Mouse (Mus musculus) kidney, postnatal 14 days (tissue): Measurements from ENCODE around the gene Dusp14.
A peak's percentile ranks its signal among the peaks of the same experiment; 100 is the strongest.

Experiments used
- DNase-seq: peaks from one replicate; pipeline ENCODE4 v3.0.0; 2022; ENCODE audit warnings: mixed read lengths

The Dusp14 gene

DNA sequence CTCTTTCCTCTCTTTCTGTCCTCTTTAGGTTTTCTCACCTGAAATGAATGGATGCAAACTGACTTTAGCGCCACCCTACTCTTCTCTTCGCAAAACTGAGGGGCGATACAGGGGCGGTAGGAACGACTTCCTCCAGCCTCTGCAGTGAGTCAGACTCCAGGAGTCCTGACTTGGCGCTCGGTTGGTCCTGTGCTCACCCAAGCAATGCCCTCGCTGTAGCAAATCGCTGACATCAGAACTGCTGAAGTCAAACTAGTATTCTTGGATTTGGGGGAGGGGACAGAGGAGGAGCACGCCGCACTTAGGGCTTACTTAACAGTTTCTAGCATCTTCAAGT, at the start of gene Dusp14:
Gene Dusp14 (minus strand): TSS at position 228 of the 337 bp plus-strand sequence.
- DNase-seq = peak; percentile 63

DNA sequence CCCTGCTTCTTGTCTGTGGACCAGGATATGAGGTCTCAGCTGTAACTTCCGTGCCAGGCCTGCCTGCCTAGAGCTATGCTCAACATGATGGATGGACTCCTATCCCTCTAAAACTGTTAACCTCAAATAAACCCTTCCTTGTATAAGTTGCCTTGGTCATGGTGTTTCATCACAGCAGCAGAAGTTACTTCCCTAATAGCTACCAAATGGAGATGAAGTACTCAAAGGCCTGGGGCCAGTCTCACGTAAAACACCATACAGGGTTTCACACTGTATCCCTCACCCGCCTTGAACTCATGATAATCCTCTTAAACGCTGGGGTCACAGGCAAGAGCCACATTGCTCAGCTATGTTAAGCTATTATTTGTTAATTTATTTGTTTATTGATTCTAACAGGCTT, 48.4 kb upstream of the Dusp14 start:
- DNase-seq = no peak

DNA sequence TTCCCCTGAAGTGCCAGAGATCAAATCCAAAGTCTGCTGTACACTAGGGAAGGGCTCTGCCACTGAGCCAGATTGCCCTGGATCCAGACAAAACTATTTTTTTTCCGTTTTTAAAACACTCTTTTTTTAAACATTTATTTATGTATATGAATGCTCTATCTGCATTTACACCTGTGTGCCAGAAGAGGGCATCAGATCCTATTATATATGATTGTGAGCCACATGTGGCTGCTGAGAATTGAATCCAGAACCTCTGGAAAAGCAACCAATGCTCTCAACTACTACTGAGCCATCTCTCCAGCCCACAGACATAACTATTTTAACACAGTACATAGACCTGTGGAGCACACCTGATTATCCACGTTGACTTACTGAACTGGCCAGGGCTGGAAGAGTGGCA, 47.2 kb upstream of the Dusp14 start:
- no peak for DNase-seq

DNA sequence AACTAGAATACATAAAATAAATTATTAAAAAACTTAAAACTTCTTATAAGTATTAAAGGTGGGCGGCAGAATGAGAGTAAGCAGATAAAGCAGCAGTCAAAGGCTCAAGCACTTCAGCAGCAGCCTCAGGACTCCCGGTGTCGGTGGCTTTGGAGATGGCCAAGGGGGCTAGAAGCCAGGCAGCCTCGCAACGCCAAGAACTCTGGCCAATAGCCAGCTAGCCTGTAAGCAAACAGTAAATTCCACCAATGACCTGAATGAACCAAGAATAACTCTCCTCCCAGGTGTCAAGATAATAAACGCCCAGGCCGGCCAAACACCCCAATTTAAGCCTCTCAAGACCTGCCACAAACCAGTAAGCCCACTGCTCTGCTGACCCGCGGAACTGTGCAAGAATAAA, 46.6 kb upstream of the Dusp14 start:
- no peak for DNase-seq

DNA sequence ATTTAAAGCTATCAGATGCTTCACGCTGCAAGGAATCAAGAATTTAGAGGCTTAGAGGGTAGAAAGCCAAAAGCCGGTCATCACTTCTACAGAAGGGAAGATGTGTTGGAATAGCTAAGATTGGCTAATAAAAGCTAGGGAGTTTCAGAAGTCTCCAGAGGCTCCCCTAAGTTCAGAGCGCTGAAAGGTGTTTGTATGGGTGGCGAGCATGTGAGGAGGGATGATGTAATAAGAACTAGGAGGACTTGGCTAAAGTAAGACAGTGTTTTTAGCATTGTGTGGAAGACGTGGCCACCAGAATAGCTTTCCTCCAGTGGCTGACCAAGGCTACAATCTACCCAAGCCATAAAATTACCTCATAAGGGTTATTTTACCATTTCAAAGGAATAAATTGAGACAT, 44.6 kb upstream of the Dusp14 start:
- no peak for DNase-seq

DNA sequence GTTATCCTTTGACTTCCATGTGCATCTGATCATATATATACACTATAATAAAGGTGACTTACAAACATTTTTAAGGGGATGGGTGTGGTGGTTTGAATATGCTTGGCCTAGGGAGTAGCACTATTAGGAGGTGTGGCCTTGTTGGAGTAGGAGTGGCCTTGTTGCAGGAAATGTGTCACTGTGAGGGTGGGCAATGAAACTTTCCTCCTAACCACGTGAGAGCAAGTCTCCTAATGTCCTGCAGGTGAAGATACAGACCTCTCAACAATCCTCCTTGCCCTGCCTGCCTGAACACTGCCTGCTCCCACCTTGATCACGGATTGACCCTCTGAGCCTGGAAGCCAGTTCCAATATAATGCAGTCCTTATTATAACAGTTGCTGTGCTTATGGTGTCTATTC, 38.1 kb upstream of the Dusp14 start:
- DNase-seq = no peak

DNA sequence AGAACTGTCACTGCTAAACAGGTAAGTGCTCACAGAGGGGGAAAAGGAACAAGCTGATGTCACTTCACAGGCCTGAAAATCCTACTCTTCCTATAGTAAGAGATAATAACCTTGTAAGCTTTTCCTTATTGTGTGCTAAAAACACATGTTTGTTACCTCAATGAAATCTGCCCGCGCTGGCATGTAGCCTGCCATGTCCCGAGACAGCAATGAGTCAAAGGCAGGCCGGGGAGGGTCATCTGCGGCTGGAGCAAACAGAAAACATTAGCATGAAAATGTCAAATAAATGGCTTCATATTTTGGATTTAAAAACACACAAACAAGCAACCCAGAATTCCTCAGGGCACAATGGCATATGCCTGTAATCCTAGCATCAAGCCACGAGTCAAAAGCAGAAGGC, 35.0 kb upstream of the Dusp14 start:
- DNase-seq = no peak

DNA sequence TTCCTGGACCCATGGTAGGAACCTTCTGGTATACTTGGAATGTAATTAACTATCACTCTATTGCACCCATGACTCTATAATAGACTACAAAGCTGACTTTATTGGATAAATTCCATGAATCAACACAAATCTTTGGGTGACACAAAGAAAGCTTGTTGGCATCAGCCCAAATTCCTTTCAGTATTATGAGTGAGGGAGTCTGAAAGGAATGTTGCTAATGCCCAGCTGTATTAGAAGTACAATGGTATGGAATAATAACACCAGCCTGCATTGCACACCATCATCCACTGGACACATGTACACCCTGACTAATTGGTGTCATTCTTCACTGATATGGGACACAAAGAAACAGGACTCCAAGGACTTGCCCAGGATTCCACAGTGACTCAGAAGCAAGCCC, 32.1 kb upstream of the Dusp14 start:
- no peak for DNase-seq

DNA sequence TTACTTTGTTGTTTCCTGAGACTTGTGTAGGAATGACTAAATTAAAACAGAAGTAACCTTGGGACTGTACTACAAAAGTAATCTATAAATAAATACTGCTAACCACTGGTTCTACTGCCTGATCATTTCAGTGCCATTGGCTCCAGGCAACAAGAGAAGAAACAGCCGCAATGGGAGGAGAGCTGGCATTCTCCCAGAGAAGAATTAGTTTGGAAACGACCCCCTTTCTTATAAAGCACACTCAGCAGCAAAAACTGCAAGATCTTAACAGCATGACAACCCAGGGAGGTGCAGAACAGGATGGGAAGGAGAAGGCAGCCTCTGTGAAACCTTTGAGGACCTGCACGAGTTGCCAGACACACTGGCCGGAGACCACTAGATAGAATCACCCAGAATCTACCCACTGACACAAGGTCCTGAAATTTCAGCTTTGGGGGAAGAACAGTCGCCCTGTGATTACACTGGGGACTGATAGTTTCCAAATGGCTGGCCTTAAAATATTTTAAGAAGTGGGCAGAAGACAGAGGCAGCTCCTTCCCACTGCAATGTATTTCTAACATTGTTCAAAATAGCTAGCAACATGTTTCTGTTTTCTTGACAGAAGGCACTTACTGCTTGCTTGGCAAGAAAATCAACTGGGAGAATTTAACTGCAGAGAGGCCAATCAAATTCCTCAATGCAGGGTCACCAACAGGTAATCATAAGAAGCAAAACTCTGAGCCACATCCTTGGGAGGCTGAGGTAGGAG, 28.4 kb upstream of the Dusp14 start:
- DNase-seq = no peak

DNA sequence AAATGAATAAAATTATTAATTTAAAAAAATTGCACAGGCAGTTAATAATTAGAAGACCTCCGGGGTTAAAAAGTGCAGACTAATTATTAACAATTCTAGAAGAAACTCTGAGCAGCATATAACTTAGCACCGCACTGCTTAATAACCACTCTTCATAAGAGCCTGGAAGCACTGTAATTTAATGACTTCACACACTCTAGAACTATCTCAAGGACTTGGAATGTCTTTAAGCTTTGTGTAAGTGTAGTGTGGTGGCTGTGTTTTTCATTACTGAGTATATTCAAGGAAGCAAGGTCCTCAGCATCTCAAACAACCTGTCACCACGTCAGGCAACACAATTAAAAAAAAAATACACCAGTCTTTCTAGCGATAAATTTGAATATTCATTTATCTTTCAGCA, 26.0 kb upstream of the Dusp14 start:
- no peak for DNase-seq

DNA sequence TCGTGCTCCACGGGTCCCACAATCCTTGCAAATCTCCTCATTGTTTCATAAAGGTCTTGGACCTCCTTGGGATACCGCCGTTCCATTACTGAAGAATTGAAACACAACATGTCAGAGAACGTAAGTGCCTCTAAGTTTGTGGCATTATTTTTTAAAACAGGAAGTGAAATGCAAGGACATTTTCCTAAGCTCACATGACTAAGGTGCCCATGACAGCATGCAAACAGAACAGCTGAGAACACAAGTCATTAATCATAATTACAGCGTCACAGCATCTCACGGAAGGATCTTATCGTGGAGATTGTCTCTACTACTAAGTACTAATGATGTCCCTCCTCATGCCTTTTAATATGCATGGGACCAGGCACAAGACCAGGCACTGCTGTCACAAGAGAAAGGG, 21.5 kb upstream of the Dusp14 start:
- DNase-seq = no peak

DNA sequence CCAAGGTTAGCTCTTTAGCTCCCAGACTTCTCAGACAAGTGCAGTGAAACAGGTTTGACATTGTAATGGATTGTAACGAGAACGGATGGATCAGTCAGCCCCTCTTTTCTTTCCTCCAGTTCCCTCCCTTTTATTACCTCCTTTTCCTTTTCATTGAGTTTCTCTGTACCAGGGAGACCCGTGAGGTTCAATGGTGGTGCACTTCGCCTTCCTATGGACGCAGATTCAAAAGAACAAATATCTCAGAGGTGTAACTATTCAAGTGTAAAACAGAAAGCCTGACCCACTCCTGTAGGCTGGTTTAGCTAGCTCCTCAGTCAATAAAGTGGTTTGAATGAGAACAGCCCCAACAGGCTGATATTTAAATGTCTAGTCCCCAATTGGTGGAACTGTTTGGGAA, 12.8 kb upstream of the Dusp14 start:
- DNase-seq = no peak

DNA sequence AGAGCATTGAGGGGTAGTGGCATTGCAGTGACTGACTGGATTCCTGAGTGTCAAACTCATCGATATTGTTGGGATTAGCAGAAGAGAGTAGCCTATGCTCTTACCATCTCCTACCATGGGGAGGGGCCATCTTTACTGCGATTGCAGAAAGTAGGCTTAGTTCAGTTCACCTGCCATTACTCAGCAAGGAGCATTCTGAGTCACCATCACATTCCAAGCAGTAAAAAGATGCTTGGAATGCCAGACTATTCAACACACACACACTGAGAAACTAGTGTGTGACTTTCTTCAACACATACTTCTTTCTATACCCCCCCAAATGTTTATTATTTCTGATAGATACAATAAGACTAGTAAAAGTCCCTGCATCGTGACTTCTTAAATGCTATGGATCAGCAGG, 11.3 kb upstream of the Dusp14 start:
- DNase-seq = no peak

DNA sequence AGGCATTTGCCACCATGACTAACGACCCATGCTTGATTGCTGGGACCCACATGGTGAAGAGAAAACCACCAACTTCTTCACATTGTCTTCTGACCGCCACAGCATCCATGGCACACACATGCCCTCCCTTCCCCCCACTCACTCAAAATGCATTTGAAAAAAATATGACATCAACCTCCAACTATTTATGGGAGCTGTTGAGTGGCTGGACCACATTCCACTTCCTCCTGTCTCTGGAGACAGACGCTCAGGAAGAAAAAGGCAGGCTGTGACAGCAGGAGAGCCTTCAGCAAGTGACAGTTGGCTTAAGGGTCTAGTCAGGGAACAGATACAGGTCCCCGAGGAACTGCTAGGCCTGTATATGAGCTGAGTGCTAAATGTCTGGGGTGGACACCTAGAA, 10.8 kb upstream of the Dusp14 start:
- no peak for DNase-seq

DNA sequence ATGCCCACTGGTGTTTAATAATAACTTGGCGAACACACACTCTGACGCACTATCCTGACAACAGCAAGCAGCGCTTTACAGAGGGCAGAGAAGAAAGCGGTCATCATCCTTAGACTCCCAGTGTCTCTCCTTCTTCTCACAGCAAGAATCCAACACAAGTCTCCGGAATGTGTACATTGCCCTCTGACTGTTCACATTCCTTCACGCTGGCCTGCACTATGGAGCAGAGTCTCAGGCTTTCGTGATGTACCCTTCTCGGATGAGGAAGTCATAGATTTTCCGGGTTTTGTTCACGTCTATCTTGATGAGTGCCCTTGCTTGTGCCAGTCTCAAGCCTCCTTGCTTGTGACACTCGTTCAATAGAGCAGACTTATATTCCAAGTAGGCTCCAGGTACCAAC, 10.3 kb upstream of the Dusp14 start:
- DNase-seq = peak; percentile 49

DNA sequence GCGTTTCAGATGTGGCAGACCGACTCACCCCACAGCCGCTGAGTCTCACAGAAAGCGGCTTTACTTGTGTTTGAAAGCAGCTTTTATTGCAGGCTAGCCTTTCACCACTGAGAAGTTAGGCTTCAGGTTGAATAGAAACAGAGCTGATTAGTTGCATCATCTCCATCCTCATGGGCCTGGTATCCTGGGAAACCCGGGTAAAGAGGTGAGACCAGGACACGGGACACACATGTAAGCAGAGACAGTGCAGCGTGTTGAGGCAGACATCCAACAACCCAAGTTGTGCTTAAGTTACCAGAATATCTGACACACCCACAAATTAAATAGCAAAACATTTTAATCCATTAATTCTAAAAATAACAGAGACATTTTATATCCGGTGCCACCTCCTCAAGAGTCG, 9.5 kb upstream of the Dusp14 start:
- DNase-seq = no peak

DNA sequence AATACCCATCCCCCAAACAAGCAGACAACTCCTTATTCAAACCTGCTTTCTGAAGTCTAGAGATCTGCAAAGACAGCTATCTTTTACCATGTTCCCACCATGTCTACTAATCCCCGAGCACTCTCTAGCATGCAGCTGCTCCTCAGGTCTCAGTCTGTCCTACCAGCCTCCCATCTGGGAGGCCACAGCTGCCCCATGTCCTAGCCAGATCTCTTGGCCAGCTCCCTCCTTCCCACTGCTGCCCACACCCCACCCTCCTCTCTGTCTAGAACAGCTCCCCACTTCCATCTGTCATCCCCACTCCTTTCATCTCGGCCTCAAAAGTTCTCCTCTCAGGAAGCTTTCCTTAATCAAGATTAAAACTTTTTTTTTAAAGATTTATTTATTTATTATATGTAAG, 7.9 kb upstream of the Dusp14 start:
- no peak for DNase-seq

DNA sequence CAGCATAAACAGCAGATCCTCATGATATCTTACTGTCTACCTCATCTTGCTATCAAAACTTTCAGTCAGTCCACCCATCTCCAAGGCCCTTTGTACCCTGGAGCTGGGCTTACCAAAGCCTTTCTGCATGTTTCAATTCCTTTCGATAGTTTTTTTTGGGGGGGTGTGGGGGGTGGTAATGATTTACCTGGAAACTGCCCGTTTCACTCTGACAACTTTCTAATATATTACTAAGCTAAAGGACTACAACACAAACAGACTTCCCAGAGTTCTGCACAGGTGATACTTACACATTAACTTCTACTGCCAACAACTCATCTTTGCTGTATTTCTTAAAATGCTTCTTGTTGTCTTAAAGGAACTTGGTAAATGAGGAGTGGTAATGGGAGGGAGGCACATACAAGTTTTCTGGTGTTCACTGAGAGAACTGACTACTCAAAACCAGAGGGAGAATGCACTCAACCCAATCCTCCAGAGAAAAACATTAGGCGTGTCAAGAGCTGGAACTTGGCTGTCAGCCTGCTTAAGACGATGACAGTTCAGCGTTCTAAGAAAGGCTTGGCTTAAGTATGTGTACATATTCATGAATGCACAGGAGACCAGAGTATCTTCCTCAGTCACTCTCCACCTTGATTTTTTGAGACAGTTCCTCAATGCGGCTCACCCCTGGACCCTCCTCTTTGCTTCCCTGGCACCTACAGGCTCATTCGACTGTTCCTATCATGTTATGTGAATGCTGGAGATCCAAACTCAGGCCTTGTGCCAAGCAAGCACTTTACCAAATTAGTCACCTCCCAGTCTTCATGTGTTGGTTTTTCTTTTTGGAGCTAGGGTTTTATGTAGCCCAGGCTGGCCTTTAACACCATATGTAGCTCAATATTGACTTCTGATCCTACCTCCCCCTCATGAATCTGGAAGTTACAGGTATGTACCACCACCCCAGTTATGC, 5.0 kb upstream of the Dusp14 start:
- DNase-seq = peak; percentile 70

DNA sequence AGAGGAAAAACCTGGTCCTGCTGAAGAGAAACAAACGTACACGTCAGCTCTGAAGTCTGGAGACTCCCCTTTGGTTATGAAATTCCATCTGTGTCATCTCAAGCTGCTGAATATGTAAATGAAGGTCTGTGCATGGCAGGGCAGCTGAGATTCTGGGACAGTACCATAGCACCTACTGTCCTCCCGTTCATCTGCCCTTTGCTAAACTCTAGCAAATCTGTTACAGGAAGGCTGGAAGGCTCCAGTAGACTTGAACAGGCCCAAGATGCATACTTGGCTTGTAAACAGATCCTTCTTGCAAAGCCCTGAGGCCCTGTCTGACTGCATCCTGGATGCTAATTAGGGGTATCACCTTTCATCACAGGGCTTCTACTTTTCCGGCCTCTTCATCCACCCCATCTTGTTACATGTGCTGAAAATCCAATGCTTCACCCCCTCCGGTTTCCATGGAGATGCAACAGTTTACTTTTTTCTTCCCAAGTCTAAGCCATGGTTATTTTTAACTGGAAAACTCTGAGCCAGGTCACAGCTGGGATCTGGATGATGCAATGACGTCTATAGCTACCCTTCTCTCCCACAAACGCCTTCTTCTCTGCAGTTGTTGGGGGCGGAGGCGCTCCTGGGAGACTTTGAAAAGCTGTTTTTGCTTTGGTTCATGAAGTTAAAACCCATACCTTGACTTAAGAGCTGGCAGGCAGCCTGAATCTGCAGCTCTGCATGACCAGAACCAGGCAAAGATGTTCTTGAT, 4.0 kb upstream of the Dusp14 start:
- peak; percentile 34 for DNase-seq

DNA sequence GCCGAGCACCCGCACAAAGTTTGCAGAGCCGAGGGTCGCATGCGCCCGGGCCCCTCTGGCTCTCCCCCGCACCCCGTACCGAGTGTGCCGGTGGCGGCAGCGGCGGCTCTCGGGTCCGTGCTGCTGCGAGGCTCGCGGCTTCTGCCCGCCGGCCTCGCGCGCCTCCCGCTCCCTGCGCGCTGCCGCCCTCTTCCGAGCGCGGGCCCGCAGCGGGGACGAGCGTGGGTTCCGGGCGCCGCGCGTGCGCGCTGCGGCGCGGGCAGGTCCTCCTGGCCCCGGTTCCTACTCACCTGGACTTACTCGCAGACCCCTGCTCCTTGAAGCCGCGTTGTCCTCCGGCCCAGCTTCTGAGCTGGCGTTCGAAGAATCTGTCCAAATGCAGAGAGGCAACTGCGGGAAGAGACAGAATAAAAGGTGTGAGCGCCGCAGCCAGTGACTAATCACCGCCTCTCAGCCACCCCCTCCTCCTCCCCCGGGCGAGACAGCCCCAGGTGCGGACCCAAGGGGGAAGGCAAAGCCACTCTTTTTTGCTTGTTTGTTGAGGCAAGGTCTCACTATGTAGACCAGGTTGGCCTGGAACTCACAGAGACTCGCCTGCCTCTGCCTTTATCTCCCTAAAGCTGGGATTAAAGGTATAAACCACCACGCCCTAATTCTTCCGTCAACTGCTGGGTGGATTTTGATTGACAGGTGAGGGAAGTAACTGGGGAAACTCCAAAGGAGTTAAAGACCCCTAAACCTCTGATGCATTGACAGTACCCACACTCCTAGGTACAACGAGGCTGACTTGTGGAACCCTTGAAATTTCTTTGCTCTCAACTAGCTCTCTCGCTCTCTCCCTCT, 649 bp downstream of the Dusp14 start:
- peak; percentile 81 for DNase-seq

DNA sequence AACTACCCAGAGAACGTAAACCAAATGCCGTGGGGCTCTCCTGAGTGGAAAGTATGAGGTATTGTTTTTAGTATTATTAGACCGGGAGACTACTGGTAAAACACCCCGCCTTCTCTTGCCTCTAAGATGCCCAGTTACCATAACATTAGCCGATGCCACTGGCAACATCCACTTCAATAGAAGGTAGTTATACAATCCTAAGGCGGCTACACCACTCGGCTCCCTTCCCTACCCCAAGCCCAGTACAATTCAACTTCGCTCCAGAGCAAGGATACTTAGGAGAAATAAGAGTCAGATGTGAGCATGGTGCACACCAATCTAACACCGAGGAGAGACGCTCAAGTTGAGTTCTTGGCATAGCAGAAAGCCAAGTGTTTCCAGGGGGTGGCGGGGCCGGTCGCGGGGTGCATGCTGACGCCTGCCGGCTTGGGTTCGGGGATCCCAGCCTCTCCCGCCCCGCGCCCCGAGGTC, 1.3 kb downstream of the Dusp14 start:
- DNase-seq = no peak

DNA sequence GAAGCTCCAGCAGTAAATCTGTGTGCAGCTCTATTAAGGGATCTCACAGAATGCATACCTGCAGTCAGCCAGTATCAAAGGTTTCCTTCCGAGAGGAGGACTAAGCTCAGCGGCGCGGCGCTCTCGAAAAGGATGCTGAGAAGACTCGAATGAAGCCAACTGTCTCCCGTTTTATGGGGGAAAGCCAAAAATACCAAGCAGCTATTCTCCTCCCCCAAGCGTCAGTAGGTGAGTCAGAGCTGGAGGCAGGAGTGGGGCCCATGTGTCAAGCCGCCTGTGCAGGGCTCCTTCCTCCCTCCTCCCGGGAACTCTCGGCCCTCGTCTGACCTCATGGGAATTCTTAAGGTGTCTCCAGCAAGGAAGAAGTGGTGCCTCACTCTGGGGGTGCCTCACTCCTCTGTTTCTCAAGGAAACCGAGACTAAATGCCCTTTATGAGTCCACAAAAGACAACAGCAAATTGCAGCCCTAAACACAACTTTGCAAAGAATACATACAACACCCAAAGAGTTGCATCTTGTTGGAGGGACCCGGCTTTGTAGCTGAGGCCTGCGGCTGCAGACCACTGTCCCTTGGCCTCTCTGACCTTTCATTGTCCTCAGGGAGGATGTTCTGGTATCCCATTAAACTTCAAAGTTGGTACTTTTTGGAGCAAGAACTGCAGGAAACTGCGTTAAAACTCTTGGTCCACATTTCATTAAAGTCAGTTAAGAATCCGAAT, 2.0 kb downstream of the Dusp14 start:
- DNase-seq = peak; percentile 41
